ENCODE assay signal across 7 mouse cellular contexts in genomic region chr14:33033424-33033823, GRCm38 (mm10). TPM values are rescaled to one million over a fixed set of nuclear protein-coding genes. Genes with fewer than 3 reads are reported as not detected.
DNase-seq lines count a peak whose midpoint lies in the region; ATAC-seq and TF ChIP-seq lines count a peak whose summit lies in the region.

No protein-coding gene starts in this region.

- no peak overlapping the region for H3K4me3 ChIP-seq in intestine, postnatal 0 days (ENCODE audit: low read depth, low read length)
- no peak overlapping the region for H3K4me3 ChIP-seq in intestine, embryonic 16.5 days (ENCODE audit: low read length)
- no peak overlapping the region for H3K4me3 ChIP-seq in forebrain, postnatal 0 days (ENCODE audit: low read depth, low read length)
- no peak overlapping the region for H3K4me3 ChIP-seq in neural tube, embryonic 13.5 days

- H3K4me2 ChIP-seq in intestine, postnatal 0 days (replicated peaks; ENCODE audit: low read depth): no peak overlapping the region
- H3K4me2 ChIP-seq in intestine, embryonic 16.5 days (ENCODE audit: low read depth, low read length): no peak overlapping the region
- no peak overlapping the region for H3K4me2 ChIP-seq in forebrain, postnatal 0 days (ENCODE audit: low read depth)
- no peak overlapping the region for H3K4me2 ChIP-seq in neural tube, embryonic 13.5 days

- no peaks in the 10 kb centered on the region for H3K27me3 ChIP-seq in intestine, postnatal 0 days (replicated peaks; ENCODE audit: control insufficient read depth, insufficient read depth, low read length)
- H3K27me3 ChIP-seq in intestine, embryonic 16.5 days (replicated peaks; ENCODE audit: control insufficient read depth, insufficient read depth, low read length): no peaks in the 10 kb centered on the region
- no peaks in the 10 kb centered on the region for H3K27me3 ChIP-seq in forebrain, postnatal 0 days (ENCODE audit: insufficient read depth, low read length)
- no peaks in the 10 kb centered on the region for H3K27me3 ChIP-seq in neural tube, embryonic 13.5 days

- peak; percentile 7 for DNase-seq in ES-CJ7 (ENCODE audit: low read depth, low spot score)
- peak; percentile 3 for DNase-seq in NIH3T3 (ENCODE audit: low read depth)
- DNase-seq in forebrain, postnatal 0 days: peak; percentile 50
- no peak for DNase-seq in spleen, postnatal 14 days (ENCODE audit: low spot score in 2 of 2)

- H3K4me1 ChIP-seq in intestine, postnatal 0 days (replicated peaks; ENCODE audit: control insufficient read depth, insufficient read depth, low read length): no peaks in the 10 kb centered on the region
- no peaks in the 10 kb centered on the region for H3K4me1 ChIP-seq in intestine, embryonic 16.5 days (ENCODE audit: control insufficient read depth, insufficient read depth, low read length)
- H3K4me1 ChIP-seq in forebrain, postnatal 0 days (ENCODE audit: insufficient read depth): no peaks in the 10 kb centered on the region
- H3K4me1 ChIP-seq in neural tube, embryonic 13.5 days (replicated peaks): peaks cover 15% of the 10 kb centered on the region; the same call in 1 of the 2 replicates

- 30% methylated on average over 6 of the region's 6 CpGs for WGBS in intestine, postnatal 0 days
- WGBS in intestine, embryonic 16.5 days: 36% methylated on average over 6 of the region's 6 CpGs
- 36% methylated on average over 6 of the region's 6 CpGs for WGBS in forebrain, postnatal 0 days
- 42% methylated on average over 6 of the region's 6 CpGs for WGBS in neural tube, embryonic 13.5 days

- peak; percentile 78 for TF ChIP-seq CTCF in intestine, postnatal 0 days (IDR thresholded peaks at IDR 0.05; ENCODE audit: low read depth)
- peak; percentile 71 for TF ChIP-seq CTCF in forebrain, postnatal 0 days (IDR thresholded peaks at IDR 0.05; ENCODE audit: low read depth)

- H3K9me3 ChIP-seq in intestine, postnatal 0 days (ENCODE audit: control insufficient read depth): no peaks in the 10 kb centered on the region
- H3K9me3 ChIP-seq in intestine, embryonic 16.5 days (ENCODE audit: control insufficient read depth, low read length): no peaks in the 10 kb centered on the region
- no peaks in the 10 kb centered on the region for H3K9me3 ChIP-seq in forebrain, postnatal 0 days (ENCODE audit: low read length)
- H3K9me3 ChIP-seq in neural tube, embryonic 13.5 days: no peaks in the 10 kb centered on the region

- H3K9ac ChIP-seq in intestine, postnatal 0 days (ENCODE audit: low read depth, low read length): no peak overlapping the region
- no peak overlapping the region for H3K9ac ChIP-seq in intestine, embryonic 16.5 days (ENCODE audit: low read depth, low read length)
- H3K9ac ChIP-seq in forebrain, postnatal 0 days: no peak overlapping the region
- H3K9ac ChIP-seq in neural tube, embryonic 13.5 days: no peak overlapping the region

- no peak overlapping the region for H3K27ac ChIP-seq in intestine, postnatal 0 days (ENCODE audit: low read depth, low read length)
- H3K27ac ChIP-seq in intestine, embryonic 16.5 days (ENCODE audit: low read length): no peak overlapping the region
- H3K27ac ChIP-seq in forebrain, postnatal 0 days (ENCODE audit: low read depth, low read length): no peak overlapping the region
- no peak overlapping the region for H3K27ac ChIP-seq in neural tube, embryonic 13.5 days (replicated peaks)

- no peak for ATAC-seq in intestine, postnatal 0 days
- ATAC-seq in intestine, embryonic 16.5 days: no peak
- ATAC-seq in forebrain, postnatal 0 days: peak; percentile 50; the same call in 1 of the 2 replicates
- peak; percentile 23; the same call in 1 of the 2 replicates for ATAC-seq in neural tube, embryonic 13.5 days (ENCODE audit: low read depth)

- no peaks in the 10 kb centered on the region for H3K36me3 ChIP-seq in intestine, postnatal 0 days (ENCODE audit: control insufficient read depth, insufficient read depth)
- H3K36me3 ChIP-seq in intestine, embryonic 16.5 days (ENCODE audit: control insufficient read depth, insufficient read depth, low read length): no peaks in the 10 kb centered on the region
- H3K36me3 ChIP-seq in forebrain, postnatal 0 days (ENCODE audit: insufficient read depth): no peaks in the 10 kb centered on the region
- H3K36me3 ChIP-seq in neural tube, embryonic 13.5 days: no peaks in the 10 kb centered on the region

RNA-seq across cellular contexts. Expression of gene Lrrc18, which starts 42.2 kb away (rescaled TPM):
- polyA plus RNA-seq in intestine, postnatal 0 days (2015; fragmentation: Nextera tagmentation; extraction: Ambion mirVana): 0.14 TPM in 1 of 2 replicates, not detected in the other
- polyA plus RNA-seq in intestine, embryonic 16.5 days (2015; fragmentation: Nextera tagmentation; extraction: Ambion mirVana): 0.11 and 0.13 TPM in 2 replicates
- 0.31 and 2.4 TPM in 2 replicates for total RNA-seq in forebrain, postnatal 0 days (2014; rRNA removed)
- polyA plus RNA-seq in forebrain, postnatal 0 days (2015; fragmentation: Nextera tagmentation; extraction: Ambion mirVana): 0.46 and 0.74 TPM in 2 replicates
- polyA plus RNA-seq in neural tube, embryonic 13.5 days (2015; fragmentation: Nextera tagmentation; extraction: Ambion mirVana): 0.25 and 0.63 TPM in 2 replicates

Comparison
In these comparisons a context has a peak if more than half of its experiments do, and no peak if none do; other contexts are left out.
1. ATAC-seq: peak in forebrain, postnatal 0 days (single experiment) and neural tube, embryonic 13.5 days (single experiment); none in intestine, postnatal 0 days (single experiment) and intestine, embryonic 16.5 days (single experiment).
2. DNase-seq: peak in ES-CJ7 (single experiment), NIH3T3 (single experiment) and forebrain, postnatal 0 days (single experiment); none in spleen, postnatal 14 days (0 of 2).